Mouse (Mus musculus) kidney, embryonic 14.5 days (tissue): ENCODE data around the gene Atp6ap2. TPM values are rescaled to one million over a fixed set of nuclear protein-coding genes. Genes with fewer than 3 reads are reported as not detected.
"Not testable (repeated sequence)": the region's sequence is repeated elsewhere in the genome, so short reads cannot be mapped to it uniquely, and the experiment has no call there.

Experiments used
- ATAC-seq: fragments of 200-750 bp; cut with Nextera tagmentation; 2 replicates; pipeline ENCODE4 v1.8.0; 2017; ENCODE audit warnings: moderate number of reproducible peaks, mild to moderate bottlenecking, moderate TSS enrichment, moderate library complexity; ENCODE audit not compliant: low FRiP score, low TSS enrichment
- H3K27ac ChIP-seq: fragments of 300-500 bp; sonication (generic); 2 replicates; pipeline ENCODE4 v1.5.1; 2014; ENCODE audit warnings: low read depth, mild to moderate bottlenecking, low read length, moderate library complexity, mixed read lengths
- H3K27me3 ChIP-seq: fragments of 300-500 bp; sonication (generic); 2 replicates; pipeline ENCODE4 v1.6.1; 2014; ENCODE audit warnings: mild to moderate bottlenecking, low read length; ENCODE audit not compliant: control insufficient read depth, insufficient read depth
- H3K36me3 ChIP-seq: fragments of 300-500 bp; sonication (generic); 2 replicates; pipeline ENCODE4 v1.6.1; 2014; ENCODE audit warnings: low read length, mixed read lengths; ENCODE audit not compliant: control insufficient read depth, insufficient read depth
- H3K4me1 ChIP-seq: fragments of 300-500 bp; sonication (generic); 2 replicates; pipeline ENCODE4 v1.6.1; 2014; ENCODE audit warnings: low read length, mixed read lengths; ENCODE audit not compliant: control insufficient read depth, insufficient read depth
- H3K4me2 ChIP-seq: fragments of 300-500 bp; sonication (generic); replicated peaks from 2 replicates; pipeline ENCODE4 v1.6.1; 2014; ENCODE audit warnings: low read depth, mild to moderate bottlenecking, low read length
- H3K4me3 ChIP-seq: fragments of 300-500 bp; sonication (generic); 2 replicates; pipeline ENCODE4 v1.5.1; 2014; ENCODE audit warnings: mild to moderate bottlenecking, low read length
- H3K9ac ChIP-seq: fragments of 300-500 bp; sonication (generic); 2 replicates; pipeline ENCODE4 v1.6.1; 2014; ENCODE audit warnings: low read depth, mild to moderate bottlenecking, low read length, moderate library complexity
- H3K9me3 ChIP-seq: fragments of 300-500 bp; sonication (generic); 2 replicates; pipeline ENCODE4 v1.6.1; 2016; ENCODE audit warnings: low read length; ENCODE audit not compliant: control insufficient read depth
- WGBS: fragments of 180-500 bp; shearing (Covaris S2); extraction: QIAGEN DNeasy Blood & Tissue Kit; methylation state at CpG from one replicate; pipeline ENCODE4 v1.1.7; 2014; 5-methylcytosine and 5-hydroxymethylcytosine counted together
- polyA plus RNA-seq: library from polyadenylated mRNA; unstranded; fragments of >200 nt; fragmentation: Nextera tagmentation; extraction: Ambion mirVana; gene quantifications from 2 replicates; pipeline ENCODE4 v1.2.1, GENCODE M21; 2014

Gene Atp6ap2
- polyA plus RNA-seq, 1 experiment from 2014 or later, result 110 TPM

DNA sequence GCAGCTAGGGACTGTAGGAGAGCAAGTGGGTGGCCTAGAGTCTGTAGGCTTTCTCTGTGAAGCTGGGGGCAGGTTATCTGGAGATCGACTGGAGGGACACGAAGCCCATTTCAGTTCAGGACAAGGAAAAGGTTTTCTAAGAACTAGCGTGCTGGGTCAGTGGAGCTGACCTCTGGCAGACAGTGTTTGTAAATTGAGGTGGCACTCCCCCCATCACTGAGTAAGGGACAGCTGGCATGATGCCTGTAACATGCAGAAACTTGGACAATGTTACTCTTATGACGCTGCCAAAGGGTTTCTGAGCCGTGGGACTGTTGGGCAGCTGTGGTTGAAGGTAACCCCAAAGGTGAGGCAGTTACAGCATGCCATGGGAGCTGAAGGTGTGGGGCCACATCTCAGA, 4.4 kb downstream of the Atp6ap2 start:
- H3K27me3 ChIP-seq, result no peaks in the 10 kb centered on the region
- H3K9me3 ChIP-seq, result no peaks in the 10 kb centered on the region
- H3K4me1 ChIP-seq, result 0 out of 2 replicates have a peak, but pooled peaks cover 4% of the 10 kb centered on the region
- 58% methylated on average over 5 of the region's 5 CpGs for WGBS
- no peak overlapping the region for H3K9ac ChIP-seq
- no peak for ATAC-seq
- H3K4me3 ChIP-seq, result no peak overlapping the region
- H3K36me3 ChIP-seq, result no peaks in the 10 kb centered on the region; the same call in 1 of the 2 replicates
- no peak overlapping the region for H3K27ac ChIP-seq
- H3K4me2 ChIP-seq, result no peak overlapping the region

DNA sequence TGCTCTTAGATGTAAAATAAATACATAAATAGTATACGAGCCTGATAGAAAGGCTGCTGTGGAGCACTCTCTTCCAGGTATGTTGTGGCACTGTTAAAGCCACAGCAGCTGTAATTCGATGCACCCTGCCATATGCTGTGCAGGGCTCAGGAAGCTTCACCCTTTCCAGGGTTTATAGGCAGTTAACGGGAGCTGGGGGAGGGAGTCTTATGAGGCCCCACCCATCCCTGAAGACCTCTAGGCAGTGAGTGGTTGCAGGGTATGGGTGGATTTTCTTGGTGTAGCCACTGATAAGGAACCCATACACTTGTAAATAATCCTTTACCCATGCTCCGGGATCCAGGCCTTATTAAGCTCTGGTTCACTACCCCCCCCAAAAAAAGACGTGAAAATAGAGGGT, 6.2 kb downstream of the Atp6ap2 start:
- Histone ChIP-seq H3K27me3 (no peaks in the 10 kb centered on the region), H3K4me2 (no peak overlapping the region), H3K9ac (no peak overlapping the region), H3K27ac (no peak overlapping the region), H3K4me1 (no peaks in the 10 kb centered on the region), H3K9me3 (no peaks in the 10 kb centered on the region), H3K4me3 (no peak overlapping the region), H3K36me3 (no peaks in the 10 kb centered on the region; the same call in 1 of the 2 replicates)
- ATAC-seq, result no peak
- WGBS, result 64% methylated on average over 5 of the region's 5 CpGs

GRCm38 (mm10) chrX:12610541-12610940, 22.9 kb downstream of the Atp6ap2 start:
- H3K9ac ChIP-seq, ATAC-seq: not testable (repeated sequence)

GRCm38 (mm10) chrX:12611211-12611610, 23.6 kb downstream of the Atp6ap2 start:
- H3K4me1 ChIP-seq, result no peaks in the 10 kb centered on the region
- peaks cover 4% of the 10 kb centered on the region; the same call in 1 of the 2 replicates for H3K36me3 ChIP-seq
- H3K27me3 ChIP-seq, result no peaks in the 10 kb centered on the region
- H3K9ac ChIP-seq, result no peak overlapping the region
- H3K9me3 ChIP-seq, result no peaks in the 10 kb centered on the region
- H3K27ac ChIP-seq, result no peak overlapping the region
- H3K4me2 ChIP-seq, result no peak overlapping the region
- H3K4me3 ChIP-seq, result no peak overlapping the region
- 47% methylated on average over 2 of the region's 2 CpGs for WGBS
- no peak for ATAC-seq

More at GRCm38 (mm10) chrX:12610541-12610940, 22.9 kb downstream of the Atp6ap2 start:
- not testable (repeated sequence) for H3K27me3 ChIP-seq, H3K4me2 ChIP-seq, H3K27ac ChIP-seq, H3K4me1 ChIP-seq, H3K4me3 ChIP-seq, H3K36me3 ChIP-seq, H3K9me3 ChIP-seq

- H3K9ac ChIP-seq, ATAC-seq, H3K4me2 ChIP-seq, H3K36me3 ChIP-seq, H3K27me3 ChIP-seq, H3K27ac ChIP-seq, H3K4me1 ChIP-seq, H3K4me3 ChIP-seq, H3K9me3 ChIP-seq: not testable (repeated sequence)
- WGBS, result 87% methylated on average over 1 of the region's 1 CpGs
Observed at GRCm38 (mm10) chrX:12612360-12612759, 24.8 kb downstream of the Atp6ap2 start.

- Histone ChIP-seq H3K27me3 (no peaks in the 10 kb centered on the region), H3K27ac (no peak overlapping the region), H3K9ac (no peak overlapping the region), H3K9me3 (no peaks in the 10 kb centered on the region), H3K4me2 (no peak overlapping the region), H3K4me1 (no peaks in the 10 kb centered on the region), H3K36me3 (no peaks in the 10 kb centered on the region), H3K4me3 (no peak overlapping the region)
- no peak for ATAC-seq
- WGBS, result 75% methylated on average over 4 of the region's 4 CpGs
Observed at GRCm38 (mm10) chrX:12625131-12625530, 37.5 kb downstream of the Atp6ap2 start.

GRCm38 (mm10) chrX:12644976-12645375, 57.4 kb downstream of the Atp6ap2 start:
- Histone ChIP-seq H3K27me3 (no peaks in the 10 kb centered on the region), H3K4me1 (no peaks in the 10 kb centered on the region), H3K4me3 (no peak overlapping the region), H3K9ac (no peak overlapping the region), H3K9me3 (no peaks in the 10 kb centered on the region), H3K27ac (no peak overlapping the region), H3K36me3 (no peaks in the 10 kb centered on the region), H3K4me2 (no peak overlapping the region)
- no peak for ATAC-seq
- WGBS, result 61% methylated on average over 2 of the region's 2 CpGs

DNA sequence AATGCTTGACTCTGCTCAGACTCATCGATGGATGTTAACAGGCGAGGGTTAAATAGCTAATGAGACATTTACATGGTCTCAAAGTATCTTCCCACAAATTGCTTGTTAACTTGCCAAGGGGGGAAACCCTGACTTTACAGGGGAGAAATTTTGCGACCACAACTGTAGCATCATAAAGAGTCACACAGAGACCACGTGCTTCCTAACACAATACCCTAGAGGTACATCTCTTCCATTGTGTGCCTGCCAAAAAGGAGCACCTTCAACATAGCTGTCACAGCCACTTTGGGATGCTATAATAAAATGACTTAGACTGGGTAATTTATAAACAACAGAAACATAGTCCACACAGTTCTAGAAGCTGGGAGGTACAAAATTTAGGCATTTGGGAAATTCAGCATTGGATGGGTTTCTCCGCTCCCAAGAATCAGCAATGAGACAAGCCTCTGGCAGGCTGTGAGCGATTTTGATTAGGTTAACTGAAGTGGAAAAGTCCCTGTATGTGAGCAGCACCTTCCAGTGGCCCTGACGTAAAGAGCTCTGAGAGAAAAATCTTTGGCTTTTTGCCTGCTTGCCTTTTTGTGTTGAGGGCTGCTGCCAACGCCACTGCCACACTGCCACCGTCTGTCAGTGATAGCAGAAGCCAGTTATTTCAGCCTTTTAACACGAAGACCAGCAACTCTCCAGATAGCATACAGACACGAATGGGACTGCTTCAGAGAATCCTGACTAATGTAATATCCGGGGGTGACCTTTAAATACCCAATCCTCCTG, 58.1 kb downstream of the Atp6ap2 start:
- WGBS, result 69% methylated on average over 12 of the region's 12 CpGs
- Histone ChIP-seq H3K9ac (no peak overlapping the region), H3K36me3 (no peaks in the 10 kb centered on the region), H3K4me3 (no peak overlapping the region), H3K4me1 (no peaks in the 10 kb centered on the region), H3K27ac (no peak overlapping the region), H3K9me3 (no peaks in the 10 kb centered on the region), H3K27me3 (no peaks in the 10 kb centered on the region), H3K4me2 (no peak overlapping the region)
- ATAC-seq, result no peak

GRCm38 (mm10) chrX:12651906-12652305, 64.3 kb downstream of the Atp6ap2 start:
- Histone ChIP-seq H3K27me3 (no peaks in the 10 kb centered on the region), H3K27ac (no peak overlapping the region), H3K4me1 (no peaks in the 10 kb centered on the region), H3K4me3 (no peak overlapping the region), H3K36me3 (peaks cover 3% of the 10 kb centered on the region; the same call in 1 of the 2 replicates), H3K9ac (no peak overlapping the region), H3K9me3 (no peaks in the 10 kb centered on the region), H3K4me2 (no peak overlapping the region)
- ATAC-seq, result no peak
- 90% methylated on average over 16 of the region's 16 CpGs for WGBS
